Mouse (Mus musculus) left cerebral cortex, postnatal 25 days (tissue): ENCODE results near the gene Stard9. TPM values are rescaled to one million over a fixed set of nuclear protein-coding genes. Genes with fewer than 3 reads are reported as not detected.
"Not testable (repeated sequence)": the region's sequence is repeated elsewhere in the genome, so short reads cannot be mapped to it uniquely, and the experiment has no call there.

ENCODE experiments used
- DNase-seq, 2 experiments: peaks; one replicate each; pipeline ENCODE4 v3.0.0; 2022; ENCODE audit warnings: low spot score in 2 of 2, mixed read lengths in 1 of 2
- intact Hi-C: fragments of 180-260 bp; cut with DNase I; formaldehyde crosslinking; loops from one replicate; pipeline ENCODE4 v1.15.1; 2025
- total RNA-seq, 2 experiments: library from RNA; stranded (reverse); gene quantifications; 2 replicates each; pipeline ENCODE4 v1.2.3; 2021

Gene Stard9
- total RNA-seq, 2 experiments from 2014 or later: 7.1 to 9.3 TPM

DNA sequence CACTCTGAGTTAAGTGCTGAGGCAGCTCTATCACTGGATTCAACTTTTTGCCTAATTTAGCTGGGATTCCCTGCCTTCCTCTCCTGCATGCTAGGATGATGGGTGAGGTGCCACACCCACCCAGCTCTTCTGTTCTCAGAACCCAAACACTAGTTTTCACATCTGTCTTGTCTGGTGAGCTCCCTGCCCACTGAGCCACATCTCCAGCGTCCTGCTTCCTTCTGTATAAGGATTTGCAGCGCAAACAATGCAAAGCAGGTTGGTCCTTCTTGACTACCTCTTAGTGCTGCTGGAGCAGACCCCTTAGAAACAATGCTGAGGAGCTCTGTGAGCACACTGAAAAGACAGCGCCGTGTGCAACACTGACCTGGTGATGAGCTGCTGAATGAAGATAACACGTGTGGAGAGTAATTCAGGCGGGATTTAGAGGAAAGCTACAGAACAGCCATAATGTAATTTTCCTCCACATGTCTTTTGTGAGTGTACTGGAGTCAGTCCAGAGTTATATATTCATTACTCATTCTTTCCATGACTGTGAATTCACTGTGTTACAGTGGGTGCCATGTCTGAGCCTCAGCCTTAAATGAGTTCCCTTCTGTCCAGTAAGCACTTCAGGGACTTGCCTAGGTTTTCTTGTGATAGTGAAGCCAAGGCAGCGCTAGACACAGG lies 23.5 kb downstream of the Stard9 start:
- intact Hi-C loops: no loop called here
- peak in 1 of 2 experiments; percentile 41 for DNase-seq

DNA sequence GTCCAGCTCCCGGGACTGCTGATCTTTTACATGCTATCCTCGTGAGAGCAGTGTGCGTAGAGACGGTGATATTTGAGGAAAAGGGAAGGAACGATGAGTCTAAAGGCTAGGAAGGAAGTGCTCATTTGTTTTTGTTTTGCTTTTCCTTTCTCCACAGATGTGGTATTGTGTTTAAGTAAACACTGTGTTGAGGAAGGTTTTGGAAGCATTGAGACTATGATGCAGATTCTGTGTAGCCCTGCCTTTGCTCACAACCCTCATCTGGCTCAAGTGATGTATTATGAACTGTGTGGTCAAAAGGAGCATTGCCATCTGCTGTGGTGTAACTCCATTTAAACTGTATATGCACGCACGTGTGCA lies 24.0 kb downstream of the Stard9 start:
- intact Hi-C loops: no loop called here

DNA sequence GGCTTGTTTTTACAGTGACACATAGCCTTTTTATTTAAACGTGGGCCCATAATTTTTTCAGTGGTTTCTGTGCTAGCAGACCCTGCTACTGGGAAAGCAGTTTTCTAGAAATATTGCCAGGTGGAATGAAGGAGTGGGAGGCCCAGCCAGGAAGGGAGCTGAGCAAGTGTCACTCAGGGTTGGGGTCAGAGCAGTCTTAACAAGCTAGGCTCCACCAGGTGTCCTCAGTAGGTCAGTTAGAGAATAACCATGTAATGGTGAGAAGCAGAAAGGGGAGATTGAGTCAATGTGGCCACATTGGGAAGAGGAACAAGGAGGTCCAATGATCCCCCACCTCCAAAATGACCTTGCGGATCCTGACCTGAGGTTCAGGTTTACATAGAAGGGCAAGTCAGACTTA lies 25.8 kb downstream of the Stard9 start:
- intact Hi-C loops: no loop called here

More for the DNA sequence above, 24.0 kb downstream of the Stard9 start:
- no peak for DNase-seq

GRCm38 (mm10) chr2:120655905-120656304 lies 27.0 kb downstream of the Stard9 start:
- no peak for DNase-seq
- intact Hi-C loops: no loop called here

More for the DNA sequence above, 25.8 kb downstream of the Stard9 start:
- no peak for DNase-seq

DNA sequence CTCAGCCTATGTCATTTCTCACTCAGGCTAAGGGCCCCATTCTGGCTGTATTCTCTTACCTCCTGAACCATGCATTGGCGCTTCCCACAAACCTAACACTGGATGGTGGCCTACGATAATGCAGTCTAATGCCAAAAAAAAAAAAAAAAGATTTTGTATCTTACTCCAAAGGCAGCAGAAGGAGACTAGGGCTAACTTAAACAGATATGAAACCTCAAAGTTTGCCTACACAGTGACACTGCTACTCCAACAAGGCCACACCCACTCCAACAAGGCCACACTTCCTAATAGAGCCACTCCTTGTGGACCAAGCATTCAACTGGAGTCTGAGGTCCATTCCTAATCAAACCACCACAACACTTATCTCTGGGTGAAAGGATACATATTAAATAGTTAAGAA lies 27.8 kb downstream of the Stard9 start:
- intact Hi-C loops: no loop called here
- DNase-seq: no peak

DNA sequence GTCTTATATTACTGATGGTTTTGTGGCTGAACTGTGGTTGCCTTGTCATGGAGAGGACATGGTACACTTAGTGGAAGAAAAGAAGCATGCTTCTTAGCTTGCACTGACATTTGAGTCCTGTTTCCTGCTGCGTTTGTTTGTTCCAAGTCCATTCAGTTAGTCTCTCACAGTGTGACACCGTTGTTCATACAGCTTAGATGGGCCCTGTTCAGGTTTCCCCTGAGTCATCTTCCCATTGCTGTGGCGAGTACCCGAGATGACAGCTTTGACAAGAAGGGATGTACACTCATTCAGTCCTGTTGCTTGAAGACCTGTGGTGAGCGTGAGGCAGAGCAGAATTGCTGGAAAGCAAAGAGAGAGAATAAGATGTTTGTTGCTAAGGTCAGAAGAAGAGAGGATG lies 29.6 kb downstream of the Stard9 start:
- no peak for DNase-seq
- intact Hi-C loops: no loop called here

GRCm38 (mm10) chr2:120659318-120659717 lies 30.4 kb downstream of the Stard9 start:
- intact Hi-C loops: no loop called here
- DNase-seq: no peak

- DNase-seq: no peak
- intact Hi-C loops: no loop called here
Measured at GRCm38 (mm10) chr2:120660486-120661078, 31.7 kb downstream of the Stard9 start.

DNA sequence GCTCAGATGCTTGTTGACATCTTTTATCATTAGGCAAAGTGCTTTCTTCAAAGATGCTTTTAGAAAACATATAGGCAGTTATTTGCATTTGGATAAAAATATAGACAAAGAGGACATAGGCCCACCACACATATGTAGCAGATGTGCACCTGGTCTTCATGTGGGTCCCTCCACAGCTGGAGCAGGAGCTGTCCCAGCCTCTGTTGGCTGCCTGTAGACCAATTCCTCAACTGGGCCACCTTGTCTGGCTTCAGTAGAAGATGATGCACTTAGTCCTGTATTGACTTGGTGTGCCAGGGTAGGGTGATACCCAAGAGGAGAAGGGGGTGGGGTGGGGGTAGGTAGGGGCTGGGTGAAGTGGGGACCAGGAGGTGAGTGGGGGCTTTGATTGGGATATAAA lies 33.8 kb downstream of the Stard9 start:
- no peak for DNase-seq
- intact Hi-C loops: no loop called here

DNA sequence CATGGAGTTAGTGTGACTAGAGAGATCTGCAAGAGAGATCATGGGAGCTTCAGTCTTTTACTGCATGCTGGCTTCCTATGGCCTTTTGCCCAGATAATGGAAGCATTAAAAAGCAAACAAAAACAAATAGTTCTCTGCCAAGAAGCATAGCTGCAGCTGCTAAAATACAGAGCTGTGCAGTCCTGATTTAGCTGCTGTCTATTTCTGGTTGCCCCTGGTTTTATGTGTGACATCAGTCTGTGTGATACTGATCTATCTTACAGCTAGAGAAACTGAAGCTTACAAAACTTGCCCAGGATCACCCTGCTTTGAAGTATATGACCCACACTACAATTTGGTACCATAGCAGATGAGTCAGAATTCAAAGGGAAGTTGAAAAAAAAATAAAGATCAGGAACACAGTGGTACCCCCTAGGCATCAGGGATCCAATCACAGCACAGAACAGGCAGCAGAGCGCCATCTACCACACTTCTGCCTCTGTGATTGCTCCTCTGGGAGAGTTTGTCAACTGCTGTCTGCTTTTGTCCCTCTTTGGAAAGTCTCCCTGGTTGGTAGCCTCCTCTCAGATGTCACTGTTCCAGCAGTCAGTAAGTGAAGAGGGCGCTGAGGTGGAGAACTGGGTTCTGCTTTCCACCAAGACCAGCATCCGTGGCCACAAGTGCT lies 34.7 kb downstream of the Stard9 start:
- peak in 1 of 2 experiments; percentile 12 for DNase-seq
- intact Hi-C loops: no loop called here

DNA sequence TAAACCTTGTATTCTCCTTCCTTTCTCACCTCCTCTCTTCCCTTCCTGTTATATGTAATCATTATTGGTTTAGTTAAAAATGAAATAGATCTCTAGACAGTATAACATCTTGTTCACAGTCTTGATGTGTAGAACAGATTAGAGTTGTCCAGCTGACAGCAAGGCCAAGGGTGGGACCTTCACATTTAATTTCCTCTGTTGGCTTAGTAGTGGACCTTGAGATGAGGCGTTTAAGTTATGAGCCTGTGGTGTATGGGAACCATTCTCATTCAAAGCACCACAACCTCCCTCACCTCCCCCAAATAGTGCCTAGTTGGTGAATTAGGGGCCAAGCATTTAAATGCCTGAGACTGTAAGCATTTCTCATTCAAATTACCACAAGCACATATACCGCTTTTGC lies 38.5 kb downstream of the Stard9 start:
- intact Hi-C loops: no loop called here
- DNase-seq: no peak

DNA sequence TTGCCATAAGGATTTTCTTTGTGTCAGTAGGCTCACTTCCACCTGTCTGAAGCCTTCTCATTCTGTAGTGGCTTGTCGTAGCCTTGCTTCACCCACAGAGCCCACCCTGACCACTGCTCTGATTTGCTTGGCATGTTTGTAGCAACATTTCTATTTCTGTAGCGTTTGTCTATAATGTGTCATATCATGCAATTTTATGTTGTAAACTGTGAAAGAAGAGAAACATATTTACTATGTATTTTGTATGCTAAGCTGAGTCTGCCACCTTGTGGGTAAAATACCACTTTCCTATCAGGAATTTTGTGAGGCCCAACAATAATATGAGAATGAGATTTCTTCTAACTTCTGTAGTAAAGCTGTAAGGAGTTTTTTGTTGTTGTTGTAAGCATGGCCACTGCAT lies 41.3 kb downstream of the Stard9 start:
- peak in 1 of 2 experiments; percentile 9 for DNase-seq
- intact Hi-C loops: loop anchor here (2.0 to 5.0 kb wide), 2 partner anchors 133 to 189 kb away; no protein-coding TSS in a partner anchor

DNA sequence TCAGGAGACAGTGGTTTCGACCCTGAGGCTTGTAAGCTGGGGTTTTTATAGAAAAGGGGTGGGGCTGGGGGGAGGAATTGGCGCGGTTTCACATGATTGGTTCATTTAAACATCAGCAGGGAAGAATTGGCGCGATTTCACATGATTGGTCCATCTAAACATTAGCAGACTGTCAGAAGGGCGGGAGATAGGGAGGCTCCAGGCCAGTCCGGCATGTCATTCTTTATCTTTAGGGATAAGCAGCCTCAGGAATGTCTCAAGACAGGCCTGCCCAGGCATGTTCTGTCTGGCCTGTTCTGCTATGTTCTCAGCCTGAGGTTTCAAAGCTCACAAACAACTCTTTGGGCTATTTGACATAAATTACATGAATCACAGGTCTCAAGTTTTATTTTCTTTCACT lies 52.2 kb downstream of the Stard9 start:
- DNase-seq, intact Hi-C loops: not testable (repeated sequence)

DNA sequence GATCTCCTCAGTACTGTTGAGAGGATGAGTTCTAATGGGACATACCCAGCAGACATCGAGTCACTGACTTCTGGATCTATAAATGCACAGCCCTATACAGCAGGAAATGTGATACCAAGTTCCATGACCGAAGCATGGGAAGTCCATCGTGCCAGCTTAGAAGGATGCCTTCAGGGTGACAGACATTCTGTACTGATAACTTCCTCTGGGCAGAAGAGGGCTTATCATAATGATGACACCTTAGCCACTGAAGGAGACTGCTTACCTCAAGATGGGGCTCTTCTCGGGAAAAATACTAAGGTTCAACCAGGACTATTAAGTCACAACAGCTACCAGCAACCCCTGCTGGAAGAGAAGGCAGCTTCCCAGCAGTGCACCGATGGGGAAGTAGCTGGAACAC lies 68.8 kb downstream of the Stard9 start:
- DNase-seq: no peak
- intact Hi-C loops: no loop called here

DNA sequence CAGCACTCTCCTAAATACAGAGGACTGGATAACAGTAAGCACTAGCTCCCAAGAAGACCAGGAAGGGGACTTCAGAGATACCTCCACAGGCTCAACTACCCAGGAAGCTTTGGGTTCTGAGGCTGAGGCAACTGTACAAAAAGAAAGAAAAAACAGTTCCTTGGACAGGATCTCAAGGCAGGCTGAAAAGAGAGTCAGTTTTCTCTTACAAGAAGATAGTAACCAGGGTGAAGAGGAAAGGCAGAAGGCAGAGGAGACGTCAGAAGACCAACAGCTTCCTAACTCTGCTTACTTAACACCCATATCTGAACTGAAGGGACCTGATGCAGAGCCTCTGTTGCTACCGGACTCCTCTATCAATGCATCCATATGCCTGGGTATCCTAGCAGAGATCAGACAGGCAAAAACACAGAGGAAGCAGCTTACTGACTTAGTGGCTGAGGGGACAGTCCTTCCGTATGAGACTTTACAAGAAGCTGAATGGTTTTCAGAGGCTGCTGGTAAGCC lies 71.5 kb downstream of the Stard9 start:
- intact Hi-C loops: no loop called here
- DNase-seq: no peak

DNA sequence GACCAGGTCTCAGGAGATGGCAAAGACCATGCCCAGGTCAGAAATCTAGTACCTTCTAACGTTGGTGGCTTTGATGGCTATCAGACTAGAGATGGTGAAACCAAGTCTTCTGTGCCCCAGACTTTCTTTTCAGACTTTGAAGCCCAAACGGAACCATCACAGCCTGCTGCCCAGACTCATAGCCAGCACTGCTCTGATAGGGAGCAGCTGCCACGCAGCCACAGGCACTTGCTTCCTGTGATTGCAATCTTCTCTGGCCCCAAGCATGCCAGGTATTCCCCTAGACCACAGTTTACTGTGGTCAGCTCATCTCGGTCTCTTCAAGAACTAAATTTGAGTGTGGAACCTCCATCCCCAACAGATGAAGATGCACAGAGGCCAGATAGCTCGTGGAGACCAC lies 73.8 kb downstream of the Stard9 start:
- intact Hi-C loops: no loop called here
- no peak for DNase-seq

DNA sequence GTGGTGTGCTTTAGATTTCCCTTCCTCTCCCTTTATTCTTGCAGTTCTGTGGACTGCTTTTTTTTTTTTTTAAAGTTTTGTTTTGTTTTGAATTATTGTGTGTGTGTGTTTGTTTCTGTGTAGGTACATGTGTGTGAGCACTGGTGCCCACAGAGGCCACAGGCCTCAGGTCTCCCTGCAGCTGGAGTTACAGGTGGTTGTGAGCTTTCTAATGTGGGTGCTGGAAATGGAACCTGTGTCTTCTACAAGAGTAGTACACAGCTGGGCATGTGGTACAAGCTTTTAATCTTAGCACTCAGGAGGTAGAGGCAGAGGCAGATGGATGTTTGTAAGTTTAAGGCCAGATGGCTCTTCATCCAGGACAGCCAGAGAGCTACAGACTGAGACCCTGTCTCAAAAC lies 78.1 kb downstream of the Stard9 start:
- intact Hi-C loops: no loop called here
- no peak for DNase-seq

- DNase-seq: no peak
- intact Hi-C loops: no loop called here
Measured at GRCm38 (mm10) chr2:120710154-120710553, 81.2 kb downstream of the Stard9 start.

GRCm38 (mm10) chr2:120710948-120711347 lies 82.0 kb downstream of the Stard9 start:
- intact Hi-C loops: no loop called here
- no peak for DNase-seq

DNA sequence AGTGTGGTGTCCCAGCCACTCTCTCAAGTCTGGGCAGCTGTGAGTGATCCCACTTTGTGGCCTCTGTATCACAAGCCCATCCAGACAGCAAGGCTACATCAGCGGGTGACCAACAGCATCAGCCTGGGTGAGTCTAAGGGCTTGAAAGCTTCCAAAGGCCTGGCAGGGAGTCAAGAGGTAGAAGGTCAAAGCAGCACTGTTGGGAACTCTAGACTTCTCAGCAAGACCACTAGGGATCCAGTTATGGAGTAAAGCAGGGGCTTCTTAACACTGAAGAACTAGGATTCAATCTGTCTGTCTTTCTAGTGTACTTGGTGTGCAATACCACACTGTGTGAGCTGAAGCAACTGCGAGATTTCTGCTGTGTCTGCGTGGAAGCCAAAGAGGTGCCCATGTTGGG lies 84.5 kb downstream of the Stard9 start:
- no peak for DNase-seq
- intact Hi-C loops: no loop called here

GRCm38 (mm10) chr2:120718496-120718895 lies 89.6 kb downstream of the Stard9 start:
- DNase-seq: no peak
- intact Hi-C loops: no loop called here
